Mouse (Mus musculus): ENCODE measurements around the gene Zfyve1.

DNA sequence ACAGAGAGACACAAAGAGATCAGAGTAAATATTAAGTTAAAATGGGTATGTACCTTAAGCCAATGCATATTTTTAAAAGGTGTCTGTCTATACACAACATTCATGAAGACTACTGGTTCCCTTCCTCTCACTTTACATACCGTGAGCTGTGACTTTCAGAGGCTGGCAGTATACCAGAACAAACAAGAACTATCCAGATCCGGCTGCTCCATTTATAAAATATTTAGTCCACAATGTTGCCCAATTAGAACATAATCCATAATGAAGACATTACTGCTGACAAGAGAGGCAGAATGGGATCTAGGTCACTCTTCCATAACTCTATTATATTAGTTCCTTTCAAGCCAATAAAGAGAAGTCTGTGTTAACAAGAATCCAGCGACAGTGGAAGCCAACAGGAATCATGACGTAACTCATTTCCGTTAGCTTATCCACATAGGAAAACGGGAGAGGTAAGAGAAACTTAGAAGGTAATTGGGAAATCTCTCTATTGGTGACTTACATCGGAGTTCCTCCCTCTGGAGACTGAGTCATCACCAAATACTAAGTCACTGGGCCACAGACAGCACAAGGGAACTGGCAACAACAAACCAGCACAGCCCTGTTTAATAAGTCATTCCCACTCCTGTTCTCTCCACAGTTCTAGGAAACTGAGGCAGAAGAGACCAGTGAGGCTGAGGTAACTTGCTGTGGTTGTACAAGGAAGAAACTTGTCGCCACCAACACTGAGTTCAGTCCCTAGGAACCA, 5.1 kb downstream of the Zfyve1 start:
- no peak for TF ChIP-seq POLR2A (IDR thresholded peaks at IDR 0.05; ENCODE audit: insufficient read depth, low read depth, low read length)
- no peak for TF ChIP-seq CTCF (IDR thresholded peaks at IDR 0.05; ENCODE audit: insufficient read depth, low read depth, low read length)

Measured in olfactory bulb, adult 2 months (tissue).